Mouse (Mus musculus): ENCODE measurements around the gene Gm6525.

DNA sequence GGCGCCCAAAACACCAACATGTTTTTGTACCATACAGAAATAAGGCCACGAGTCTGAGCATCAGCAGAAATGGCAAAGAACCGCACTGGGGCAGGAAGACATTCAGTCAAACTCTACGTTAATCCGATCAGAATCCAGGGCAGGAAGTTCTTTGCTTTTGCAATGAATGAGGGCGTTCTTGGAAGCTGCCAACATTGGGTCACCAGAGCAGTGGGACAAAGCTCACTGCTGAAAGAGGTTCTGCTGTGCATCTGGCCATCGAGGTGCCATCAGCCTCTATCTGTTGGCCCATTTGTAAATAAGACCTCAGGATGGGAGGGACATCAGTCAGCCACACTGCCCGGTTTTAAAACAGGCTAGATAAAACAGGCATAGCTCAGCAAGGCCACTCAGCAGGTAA, 7.2 kb downstream of the Gm6525 start:
- TF ChIP-seq POLR2A (IDR thresholded peaks at IDR 0.05; ENCODE audit: borderline replicate concordance, control insufficient read depth, low read depth, low read length): no peak
- no peak for TF ChIP-seq CTCF (IDR thresholded peaks at IDR 0.05; ENCODE audit: control insufficient read depth, insufficient read depth, low read length)

Measured in bone marrow, adult 2 months (tissue).